Mouse (Mus musculus) olfactory bulb, adult 2 months (tissue): ENCODE measurements around the gene Surf6.
"Not testable (repeated sequence)": the region's sequence is repeated elsewhere in the genome, so short reads cannot be mapped to it uniquely, and the experiment has no call there.

ENCODE experiments used
- CTCF ChIP-seq: fragments of 200-500 bp; IDR thresholded peaks from 2 replicates; pipeline ENCODE4 v1.5.1; 2012; ENCODE audit warnings: low read depth, mild to moderate bottlenecking, low read length, moderate library complexity; ENCODE audit not compliant: insufficient read depth
- POLR2A ChIP-seq: fragments of 200-500 bp; IDR thresholded peaks from 2 replicates; pipeline ENCODE4 v1.6.1; 2012; ENCODE audit warnings: mild to moderate bottlenecking, low read depth, low read length, moderate library complexity; ENCODE audit not compliant: insufficient read depth

- TF ChIP-seq CTCF, POLR2A: not testable (repeated sequence)
Observed at GRCm38 (mm10) chr2:26885541-26885940, 17.1 kb downstream of the Surf6 start.
